Mouse (Mus musculus) liver, postnatal 0 days (tissue): ENCODE measurements around the gene Agbl3. TPM values are rescaled to one million over a fixed set of nuclear protein-coding genes. Genes with fewer than 3 reads are reported as not detected.

Source experiments
- ATAC-seq: fragments of 200-750 bp; cut with Nextera tagmentation; 2 replicates; pipeline ENCODE4 v1.8.0; 2017; ENCODE audit warnings: mild to moderate bottlenecking, moderate library complexity
- DNase-seq: peaks from one replicate; pipeline ENCODE4 v3.0.0-alpha.2; 2016
- H3K27ac ChIP-seq: fragments of 300-500 bp; sonication (generic); 2 replicates; pipeline ENCODE4 v1.5.1; 2014; ENCODE audit warnings: antibody characterized with exemption, moderate library complexity, mild to moderate bottlenecking, low read depth
- H3K27me3 ChIP-seq: fragments of 300-500 bp; sonication (generic); 2 replicates; pipeline ENCODE4 v1.6.1; 2014; ENCODE audit warnings: low read length, control low read depth, mixed read lengths; ENCODE audit not compliant: insufficient read depth
- H3K36me3 ChIP-seq: fragments of 300-500 bp; sonication (generic); replicated peaks from 2 replicates; pipeline ENCODE4 v1.6.1; 2014; ENCODE audit warnings: mild to moderate bottlenecking, control low read depth, low read length, moderate library complexity, mixed read lengths; ENCODE audit not compliant: insufficient read depth
- H3K4me1 ChIP-seq: fragments of 300-500 bp; sonication (generic); 2 replicates; pipeline ENCODE4 v1.6.1; 2014; ENCODE audit warnings: antibody characterized with exemption, mild to moderate bottlenecking, control low read depth; ENCODE audit not compliant: insufficient read depth
- H3K4me2 ChIP-seq: fragments of 300-500 bp; sonication (generic); 2 replicates; pipeline ENCODE4 v1.6.1; 2014; ENCODE audit warnings: low read depth, mild to moderate bottlenecking, low read length, moderate library complexity, mixed read lengths
- H3K4me3 ChIP-seq: fragments of 300-500 bp; sonication (generic); 2 replicates; pipeline ENCODE4 v1.5.1; 2014; ENCODE audit warnings: low read depth, low read length
- H3K9ac ChIP-seq: fragments of 300-500 bp; sonication (generic); replicated peaks from 2 replicates; pipeline ENCODE4 v1.6.1; 2014; ENCODE audit warnings: mild to moderate bottlenecking, moderate library complexity
- H3K9me3 ChIP-seq: fragments of 300-500 bp; sonication (generic); 2 replicates; pipeline ENCODE4 v1.6.1; 2016; ENCODE audit warnings: mild to moderate bottlenecking, control low read depth, low read length, mixed read lengths
- CTCF ChIP-seq: sonication (generic); IDR thresholded peaks from 2 replicates; pipeline ENCODE4 v1.5.1; 2016; ENCODE audit warnings: antibody characterized with exemption, low read depth
- EP300 ChIP-seq: IDR thresholded peaks from 2 replicates; pipeline ENCODE4 v1.6.1; 2016; ENCODE audit warnings: antibody characterized with exemption, low read depth, mild to moderate bottlenecking
- WGBS: fragments of 180-500 bp; shearing (Covaris S2); extraction: QIAGEN DNeasy Blood & Tissue Kit; methylation state at CpG from one replicate; pipeline ENCODE4 v1.1.7; 2014; ENCODE audit not compliant: insufficient replicate concordance; 5-methylcytosine and 5-hydroxymethylcytosine counted together
- polyA plus RNA-seq: library from polyadenylated mRNA; unstranded; fragments of >200 nt; fragmentation: Nextera tagmentation; extraction: Ambion mirVana; gene quantifications from 2 replicates; pipeline ENCODE4 v1.2.1, GENCODE M21; 2015

The Agbl3 gene
- polyA plus RNA-seq, 1 experiment from 2014 or later: 5.3 TPM

- no peak overlapping the region for H3K27ac ChIP-seq
- H3K4me1 ChIP-seq: peaks cover 15% of the 10 kb centered on the region
- DNase-seq (no peak), ATAC-seq (no peak)
- no peak overlapping the region for H3K9ac ChIP-seq
- no peak overlapping the region for H3K4me2 ChIP-seq
- TF ChIP-seq CTCF (no peak), EP300 (no peak)
- peaks cover 13% of the 10 kb centered on the region for H3K36me3 ChIP-seq
- no peaks in the 10 kb centered on the region for H3K9me3 ChIP-seq
- WGBS: 64% methylated on average over 6 of the region's 6 CpGs
- H3K27me3 ChIP-seq: no peaks in the 10 kb centered on the region
- H3K4me3 ChIP-seq: no peak overlapping the region
These were observed 32.4 kb upstream of the Agbl3 start for GRCm38 (mm10) chr6:34747846-34748245.

DNA sequence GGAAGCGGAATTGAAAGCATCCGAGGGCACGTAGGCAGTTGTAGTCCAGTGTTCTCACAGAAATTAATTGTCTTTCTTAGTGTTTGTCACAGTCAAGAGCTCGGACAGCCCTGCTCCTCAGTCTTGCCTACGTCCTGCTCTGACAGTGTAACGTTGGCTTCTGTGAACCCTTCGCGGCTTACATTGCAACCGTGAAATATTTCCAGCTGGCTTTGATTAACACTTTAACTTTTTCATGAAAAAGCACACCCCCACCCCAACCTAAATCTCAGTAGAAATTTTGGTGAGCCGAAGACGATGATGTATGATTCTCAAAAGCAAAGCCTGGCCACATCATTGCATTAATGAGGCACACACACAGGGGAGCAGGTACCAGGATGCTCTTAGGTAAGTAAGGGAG lies 31.7 kb upstream of the Agbl3 start:
- Histone ChIP-seq H3K36me3 (peaks cover 11% of the 10 kb centered on the region), H3K27ac (no peak overlapping the region), H3K4me2 (no peak overlapping the region), H3K9ac (no peak overlapping the region), H3K9me3 (no peaks in the 10 kb centered on the region), H3K4me1 (peaks cover 15% of the 10 kb centered on the region), H3K4me3 (no peak overlapping the region), H3K27me3 (no peaks in the 10 kb centered on the region)
- DNase-seq (no peak), ATAC-seq (no peak)
- 83% methylated on average over 11 of the region's 11 CpGs for WGBS
- no peak for TF ChIP-seq EP300

GRCm38 (mm10) chr6:34749526-34749925 lies 30.7 kb upstream of the Agbl3 start:
- 68% methylated on average over 6 of the region's 6 CpGs for WGBS
- no peak for DNase-seq
- no peak overlapping the region for H3K4me3 ChIP-seq

GRCm38 (mm10) chr6:34750487-34751120 lies 29.6 kb upstream of the Agbl3 start:
- ATAC-seq (no peak), DNase-seq (no peak)
- peaks cover 15% of the 10 kb centered on the region for H3K4me1 ChIP-seq
- no peak overlapping the region for H3K4me3 ChIP-seq
- no peak for TF ChIP-seq EP300
- TF ChIP-seq CTCF: no peak
- no peak overlapping the region for H3K9ac ChIP-seq
- H3K9me3 ChIP-seq: no peaks in the 10 kb centered on the region
- H3K4me2 ChIP-seq: no peak overlapping the region
- 64% methylated on average over 7 of the region's 7 CpGs for WGBS
- peak overlapping the region; percentile 29; the same call in 1 of the 2 replicates for H3K27ac ChIP-seq
- H3K36me3 ChIP-seq: peaks cover 6% of the 10 kb centered on the region; the same call in 1 of the 2 replicates
- no peaks in the 10 kb centered on the region for H3K27me3 ChIP-seq

More at GRCm38 (mm10) chr6:34749526-34749925, 30.7 kb upstream of the Agbl3 start:
- Histone ChIP-seq H3K9ac (no peak overlapping the region), H3K27me3 (no peaks in the 10 kb centered on the region), H3K4me2 (no peak overlapping the region), H3K36me3 (peaks cover 11% of the 10 kb centered on the region), H3K27ac (no peak overlapping the region), H3K9me3 (no peaks in the 10 kb centered on the region), H3K4me1 (peaks cover 15% of the 10 kb centered on the region)
- TF ChIP-seq CTCF (no peak), EP300 (no peak)
- no peak for ATAC-seq

- Histone ChIP-seq H3K27me3 (no peaks in the 10 kb centered on the region), H3K4me2 (no peak overlapping the region), H3K36me3 (peaks cover 6% of the 10 kb centered on the region; the same call in 1 of the 2 replicates), H3K9ac (no peak overlapping the region), H3K4me3 (no peak overlapping the region), H3K4me1 (peaks cover 15% of the 10 kb centered on the region), H3K9me3 (no peaks in the 10 kb centered on the region), H3K27ac (0 out of 2 replicates have a peak overlapping the region, but pooled peaks have one; percentile 5)
- no peak for DNase-seq
- ATAC-seq: peak; percentile 63
- TF ChIP-seq CTCF: no peak
- no peak for TF ChIP-seq EP300
These were observed 28.6 kb upstream of the Agbl3 start for GRCm38 (mm10) chr6:34751625-34752024.

- TF ChIP-seq EP300: no peak
- peak; percentile 76 for TF ChIP-seq CTCF
- ATAC-seq (0 out of 2 replicates have a peak, but pooled peaks have one; percentile 45), DNase-seq (peak; percentile 43)
- H3K4me3 ChIP-seq: no peak overlapping the region
- WGBS: 30% methylated on average over 5 of the region's 5 CpGs
- no peaks in the 10 kb centered on the region for H3K9me3 ChIP-seq
- 0 out of 2 replicates have a peak, but pooled peaks cover 12% of the 10 kb centered on the region for H3K36me3 ChIP-seq
- H3K27me3 ChIP-seq: no peaks in the 10 kb centered on the region
- H3K27ac ChIP-seq: no peak overlapping the region
- H3K9ac ChIP-seq: no peak overlapping the region
- peaks cover 14% of the 10 kb centered on the region for H3K4me1 ChIP-seq
- H3K4me2 ChIP-seq: no peak overlapping the region
These were observed 25.8 kb upstream of the Agbl3 start for GRCm38 (mm10) chr6:34754448-34754847.
